In genomic region chr17:32209144-32209543, GRCm38 (mm10) we compare ENCODE assay signal across 9 mouse cellular contexts. TPM values are rescaled to one million over a fixed set of nuclear protein-coding genes. Genes with fewer than 3 reads are reported as not detected.
DNase-seq lines count a peak whose midpoint lies in the region; ATAC-seq lines count a peak whose summit lies in the region.
"Had no signal": no experiment of that assay in that cellular context is flagged by ENCODE, and none has a peak within 500 bp of the region (broad histone marks: within the 10 kb centered on the region; RNA-seq: fewer than 3 reads in every experiment).

No protein-coding gene starts in this region.

- peak; percentile 29 for DNase-seq in embryo, embryonic 11 days
- no peak for DNase-seq in embryo, embryonic 10 days (ENCODE audit: low spot score)
- peak; percentile 59 to 68 for DNase-seq in heart, postnatal 14 days
- no peak for DNase-seq in ovary, postnatal 10 days (ENCODE audit: low spot score)
- DNase-seq in frontal cortex, postnatal 25 days (ENCODE audit: low spot score in 2 of 2) = no peak
- DNase-seq in thymus, postnatal 0 days (ENCODE audit: low spot score) = no peak
- DNase-seq: adrenal gland, adult 8-10 months had no signal

- intact Hi-C loops in heart, postnatal 14 days (cut with DNase I) = loop anchor here (5.0 kb wide), 2 partner anchors 47 to 182 kb away; no protein-coding TSS in a partner anchor

- no peak overlapping the region for H3K4me3 ChIP-seq in brown adipose tissue, adult 24 weeks (ENCODE audit: insufficient read depth, low read depth, low read length)
- no peak overlapping the region for H3K4me3 ChIP-seq in lung, embryonic 16.5 days (ENCODE audit: low read length)

- peak; percentile 75 for ATAC-seq in lung, embryonic 16.5 days (ENCODE audit: low read depth)

- WGBS in lung, embryonic 16.5 days = 37% methylated on average over 6 of the region's 6 CpGs

- H3K9me3 ChIP-seq in lung, embryonic 16.5 days (ENCODE audit: control insufficient read depth, low read length) = no peaks in the 10 kb centered on the region

- peak overlapping the region; percentile 62 for H3K27ac ChIP-seq in brown adipose tissue, adult 24 weeks (replicated peaks; ENCODE audit: low read depth, low read length)
- H3K27ac ChIP-seq in lung, embryonic 16.5 days (ENCODE audit: low read length) = peak overlapping the region; percentile 67

- no peaks in the 10 kb centered on the region for H3K27me3 ChIP-seq in lung, embryonic 16.5 days (ENCODE audit: control insufficient read depth, insufficient read depth, low read depth, low read length)

- no peak overlapping the region for H3K9ac ChIP-seq in lung, embryonic 16.5 days (ENCODE audit: low read length)

- H3K36me3 ChIP-seq in lung, embryonic 16.5 days (ENCODE audit: control insufficient read depth, insufficient read depth, low read length) = peaks cover 52% of the 10 kb centered on the region

- H3K4me1 ChIP-seq in brown adipose tissue, adult 24 weeks (ENCODE audit: control insufficient read depth, insufficient read depth, insufficient read length, low read length) = peaks cover 17% of the 10 kb centered on the region
- H3K4me1 ChIP-seq in lung, embryonic 16.5 days (replicated peaks; ENCODE audit: control insufficient read depth, insufficient read depth, low read length) = 0 out of 2 replicates have a peak, but pooled peaks cover 6% of the 10 kb centered on the region

- no peak overlapping the region for H3K4me2 ChIP-seq in lung, embryonic 16.5 days (ENCODE audit: low read depth, low read length)

RNA-seq across cellular contexts. Expression of gene Ephx3, which starts 19.8 kb away (rescaled TPM):
- polyA plus RNA-seq in brown adipose tissue, adult 24 weeks (2012; ENCODE audit: insufficient read depth, insufficient read length, missing spikeins) = not detected in 2 replicates
- total RNA-seq in heart, postnatal 14 days (2021) = under 1 TPM; 0.88 to 0.95 TPM
- 0.21 and 0.24 TPM in 2 replicates for polyA plus RNA-seq in lung, embryonic 16.5 days (2015; fragmentation: Nextera tagmentation; extraction: Ambion mirVana)
- polyA plus RNA-seq in thymus, postnatal 0 days (2015; fragmentation: Nextera tagmentation; extraction: Ambion mirVana) = 0.62 and 0.68 TPM in 2 replicates

RNA-seq across cellular contexts. Expression of gene Notch3, which starts 42.5 kb away (rescaled TPM):
- polyA plus RNA-seq in brown adipose tissue, adult 24 weeks (2012; ENCODE audit: insufficient read depth, insufficient read length, missing spikeins) = 4.3 and 7.4 TPM in 2 replicates
- total RNA-seq in heart, postnatal 14 days (2021) = 10 to 100 TPM; 43.3 to 44.2 TPM
- polyA plus RNA-seq in lung, embryonic 16.5 days (2015; fragmentation: Nextera tagmentation; extraction: Ambion mirVana) = 17.1 and 17.3 TPM in 2 replicates
- polyA plus RNA-seq in thymus, postnatal 0 days (2015; fragmentation: Nextera tagmentation; extraction: Ambion mirVana) = 10.6 and 12.6 TPM in 2 replicates

Comparison
In these comparisons a context has a peak if more than half of its experiments do, and no peak if none do; other contexts are left out.
1. DNase-seq: peak in embryo, embryonic 11 days (single experiment) and heart, postnatal 14 days (2 of 2); none in embryo, embryonic 10 days (single experiment), ovary, postnatal 10 days (single experiment), frontal cortex, postnatal 25 days (0 of 2) and thymus, postnatal 0 days (single experiment).